Mouse (Mus musculus) megakaryocyte-erythroid progenitor cell, adult 5-6 weeks (primary cell): ENCODE data around the gene Rgs19. TPM values are rescaled to one million over a fixed set of nuclear protein-coding genes. Genes with fewer than 3 reads are reported as not detected.
A peak's percentile ranks its signal among the peaks of the same experiment; 100 is the strongest.

Experiments used
- ATAC-seq: replicated peaks from 2 replicates; pipeline ENCODE4 v1.8.0; 2016; ENCODE audit warnings: mild to moderate bottlenecking, inconsistent platforms; ENCODE audit not compliant: severe bottlenecking, poor library complexity, low FRiP score, low TSS enrichment
- total RNA-seq, 2 experiments: library from RNA; stranded (forward) in 1 of 2; stranded (reverse) in 1 of 2; fragments of 200-1000, 215-1000 nt in 1 of 2; fragments of >200 nt in 1 of 2; fragmentation: Nextera tagmentation in 1 of 2; gene quantifications; 2 replicates each; pipeline ENCODE4 v1.2.3; 2014 to 2017

Rgs19 gene
- 55.6 and 78.0 TPM in 2 replicates for total RNA-seq (2014; fragmentation: Nextera tagmentation)
- total RNA-seq (2017), result 20.5 and 23.7 TPM in 2 replicates

- ATAC-seq, result peak; percentile 62
Measured at GRCm38 (mm10) chr2:181693339-181694280, at the start of gene Rgs19. Gene Rgs19, minus strand, starts transcription at chr2:181693977.

GRCm38 (mm10) chr2:181730051-181730450, 36.3 kb upstream of the Rgs19 start:
- no peak for ATAC-seq

- no peak for ATAC-seq
Measured at GRCm38 (mm10) chr2:181727659-181728262, 34.0 kb upstream of the Rgs19 start.

GRCm38 (mm10) chr2:181722213-181722612, 28.4 kb upstream of the Rgs19 start:
- peak; percentile 80 for ATAC-seq

- ATAC-seq, result no peak
Measured at GRCm38 (mm10) chr2:181721200-181721599, 27.4 kb upstream of the Rgs19 start.

GRCm38 (mm10) chr2:181720061-181720460, 26.3 kb upstream of the Rgs19 start:
- no peak for ATAC-seq

- ATAC-seq, result no peak
Measured at GRCm38 (mm10) chr2:181716991-181717390, 23.2 kb upstream of the Rgs19 start.

GRCm38 (mm10) chr2:181715382-181715781, 21.6 kb upstream of the Rgs19 start:
- ATAC-seq, result no peak

- ATAC-seq, result peak; percentile 69
Measured at GRCm38 (mm10) chr2:181714903-181715326, 21.1 kb upstream of the Rgs19 start, which contains the start of gene Oprl1. Gene Oprl1, plus strand, starts transcription at chr2:181715016.

GRCm38 (mm10) chr2:181713749-181714148, 20.0 kb upstream of the Rgs19 start:
- no peak for ATAC-seq

- ATAC-seq, result peak; percentile 71; the same call in 1 of the 2 replicates
Measured at GRCm38 (mm10) chr2:181706668-181707067, 12.9 kb upstream of the Rgs19 start.

- no peak for ATAC-seq
Measured at GRCm38 (mm10) chr2:181698241-181698640, 4.5 kb upstream of the Rgs19 start, which contains the start of gene Lkaaear1. Gene Lkaaear1, minus strand, starts transcription at chr2:181698442.

- ATAC-seq, result no peak
Measured at GRCm38 (mm10) chr2:181696801-181697420, 3.1 kb upstream of the Rgs19 start.

GRCm38 (mm10) chr2:181695776-181696175, 2.0 kb upstream of the Rgs19 start:
- no peak for ATAC-seq

GRCm38 (mm10) chr2:181694581-181694980, 804 bp upstream of the Rgs19 start:
- no peak for ATAC-seq

GRCm38 (mm10) chr2:181692304-181692703, 1.5 kb downstream of the Rgs19 start:
- ATAC-seq, result no peak

GRCm38 (mm10) chr2:181691571-181691970, 2.2 kb downstream of the Rgs19 start:
- ATAC-seq, result 0 out of 2 replicates have a peak, but pooled peaks have one; percentile 13

- no peak for ATAC-seq
Measured at GRCm38 (mm10) chr2:181691083-181691482, 2.7 kb downstream of the Rgs19 start.

- no peak for ATAC-seq
Measured at GRCm38 (mm10) chr2:181689466-181690160, 4.2 kb downstream of the Rgs19 start.
